Mouse (Mus musculus) C2C12 (cell line): ENCODE results near the gene Cd109. TPM values are rescaled to one million over a fixed set of nuclear protein-coding genes. Genes with fewer than 3 reads are reported as not detected.

Source experiments
- H3K27me3 ChIP-seq: one replicate; pipeline ENCODE4 v1.6.1; 2011; ENCODE audit not compliant: control insufficient read depth, insufficient read depth, insufficient read length
- H3K36me3 ChIP-seq: one replicate; pipeline ENCODE4 v1.6.1; 2011; ENCODE audit not compliant: control insufficient read depth, insufficient read depth
- H3K4me3 ChIP-seq: one replicate; pipeline ENCODE4 v1.5.1; 2011; ENCODE audit warnings: mild to moderate bottlenecking, control low read depth; ENCODE audit not compliant: poor library complexity, insufficient read depth, severe bottlenecking
- H3K79me2 ChIP-seq: one replicate; pipeline ENCODE4 v1.6.1; 2011; ENCODE audit not compliant: control insufficient read depth, insufficient read depth
- H3K79me3 ChIP-seq: one replicate; pipeline ENCODE4 v1.6.1; 2011; ENCODE audit warnings: low read depth, control low read depth
- H3ac ChIP-seq: one replicate; pipeline ENCODE3; 2011; ENCODE audit warnings: low read depth; ENCODE audit not compliant: control insufficient read depth, insufficient read length
- CEBPB ChIP-seq: IDR thresholded peaks from one replicate; pipeline ENCODE4 v1.6.1; 2011; ENCODE audit warnings: low read depth, mild to moderate bottlenecking, control low read depth, moderate library complexity
- CTCF ChIP-seq: IDR thresholded peaks from one replicate; pipeline ENCODE4 v1.5.1; 2011; ENCODE audit not compliant: control insufficient read depth, insufficient read depth, insufficient read length
- FOSL1 ChIP-seq: IDR thresholded peaks from one replicate; pipeline ENCODE4 v1.8.0; 2011; ENCODE audit warnings: mild to moderate bottlenecking, low read length; ENCODE audit not compliant: poor library complexity, insufficient read depth, severe bottlenecking
- MAX ChIP-seq: IDR thresholded peaks from one replicate; pipeline ENCODE4 v1.6.1; 2011; ENCODE audit warnings: mild to moderate bottlenecking, control low read depth
- MYOD1 ChIP-seq: IDR thresholded peaks from one replicate; pipeline ENCODE4 v1.6.1; 2011; ENCODE audit warnings: low read depth; ENCODE audit not compliant: control insufficient read depth, insufficient read length
- MYOG ChIP-seq: IDR thresholded peaks from one replicate; pipeline ENCODE4 v1.6.1; 2011; ENCODE audit not compliant: control insufficient read depth, insufficient read length; ENCODE audit errors: extremely low read depth
- USF1 ChIP-seq: IDR thresholded peaks from one replicate; pipeline ENCODE4 v1.6.1; 2011; ENCODE audit warnings: low read depth, mild to moderate bottlenecking, control low read depth, moderate library complexity
- polyA plus RNA-seq: library from polyadenylated mRNA; unstranded; fragments of >200 nt; fragmentation: generic; extraction: Trizol; gene quantifications from one replicate; pipeline ENCODE4 v1.2.1, GENCODE M21; 2012; ENCODE audit warnings: missing spikeins

The Cd109 gene
- polyA plus RNA-seq, 1 experiment: 5.9 TPM

DNA sequence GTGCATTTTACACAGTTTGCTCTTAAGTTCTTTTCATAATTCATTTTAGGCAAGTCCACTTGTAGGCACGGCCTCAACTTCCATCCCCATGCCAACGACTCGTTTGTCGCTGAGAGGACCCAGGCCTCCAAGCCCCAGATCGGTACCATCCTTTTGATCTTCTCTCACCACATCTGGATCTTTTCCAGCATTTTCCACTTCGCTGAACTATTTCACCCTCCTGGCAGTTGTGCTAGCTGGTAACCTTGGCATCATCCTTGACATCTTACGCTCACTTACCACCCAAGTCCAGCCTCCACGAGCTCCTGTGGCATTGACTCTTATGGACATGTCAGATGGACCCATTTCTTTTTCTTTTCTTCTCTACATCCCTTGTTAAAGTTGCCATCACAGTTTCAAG, 33.3 kb downstream of the Cd109 start:
- Histone ChIP-seq H3K79me3 (no peaks in the 10 kb centered on the region), H3K79me2 (no peaks in the 10 kb centered on the region), H3K36me3 (no peaks in the 10 kb centered on the region), H3K4me3 (no peak overlapping the region), H3K27me3 (no peaks in the 10 kb centered on the region), H3ac (no peak overlapping the region)
- TF ChIP-seq MYOG: no peak

DNA sequence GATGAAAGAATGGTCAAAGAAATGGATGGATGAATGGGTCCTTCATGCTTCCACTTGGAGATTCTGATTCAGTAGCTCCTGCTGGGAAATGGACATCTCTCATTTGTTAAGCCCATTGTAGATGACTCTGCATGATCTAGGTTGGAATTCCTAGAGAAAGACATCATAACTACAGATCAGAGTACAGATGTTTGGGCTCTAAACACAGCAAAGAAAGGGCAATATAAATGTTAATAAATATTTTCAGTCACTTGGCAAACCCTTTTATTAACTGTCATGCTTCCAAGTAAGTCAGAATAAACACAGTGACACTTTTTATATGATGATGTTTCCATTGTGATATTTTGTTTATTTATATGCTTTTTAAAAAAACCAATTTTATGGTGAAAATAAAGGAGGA, 34.1 kb downstream of the Cd109 start:
- Histone ChIP-seq H3K4me3 (no peak overlapping the region), H3K36me3 (no peaks in the 10 kb centered on the region), H3K79me2 (no peaks in the 10 kb centered on the region), H3K27me3 (no peaks in the 10 kb centered on the region), H3K79me3 (no peaks in the 10 kb centered on the region), H3ac (no peak overlapping the region)
- TF ChIP-seq MYOD1: no peak
- TF ChIP-seq FOSL1: no peak
- TF ChIP-seq CTCF: no peak
- TF ChIP-seq USF1: no peak
- TF ChIP-seq CEBPB: no peak

GRCm38 (mm10) chr9:78657564-78657963, 42.2 kb downstream of the Cd109 start:
- TF ChIP-seq MAX (no peak), CEBPB (peak; percentile 15)
- Histone ChIP-seq H3ac (no peak overlapping the region), H3K27me3 (no peaks in the 10 kb centered on the region), H3K4me3 (no peak overlapping the region), H3K36me3 (no peaks in the 10 kb centered on the region), H3K79me3 (peaks cover 2% of the 10 kb centered on the region), H3K79me2 (no peaks in the 10 kb centered on the region)

DNA sequence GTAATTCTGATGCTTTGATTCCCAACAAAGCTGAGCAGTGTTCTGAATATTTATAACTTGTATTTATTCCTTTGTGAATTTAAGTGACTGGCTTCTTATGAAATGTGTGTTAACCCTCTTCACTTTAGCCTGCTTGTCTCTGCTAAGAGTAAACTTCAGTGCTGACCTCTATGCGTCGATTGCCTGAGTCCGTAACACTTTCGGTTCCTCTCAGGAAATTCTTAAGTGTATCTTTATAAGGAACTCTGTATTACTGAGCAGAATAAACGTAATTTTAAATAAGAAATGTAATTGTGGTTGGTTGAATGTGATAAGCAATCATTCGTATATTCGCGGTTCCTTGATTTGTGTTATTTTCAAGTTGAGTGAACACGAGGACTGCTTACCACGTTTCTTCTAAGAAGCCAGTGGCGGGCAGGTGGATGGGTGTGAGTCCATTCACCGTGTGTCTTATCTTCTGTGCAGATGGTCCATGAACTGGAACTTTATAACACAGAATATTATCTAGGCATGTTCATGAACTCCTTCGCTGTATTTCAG, 56.2 kb downstream of the Cd109 start:
- H3K27me3 ChIP-seq: no peaks in the 10 kb centered on the region
- H3K79me2 ChIP-seq: no peaks in the 10 kb centered on the region
- TF ChIP-seq MAX (no peak), USF1 (no peak), CTCF (no peak), MYOD1 (no peak), CEBPB (no peak), MYOG (no peak), FOSL1 (no peak)
- H3ac ChIP-seq: no peak overlapping the region
- H3K79me3 ChIP-seq: no peaks in the 10 kb centered on the region
- H3K4me3 ChIP-seq: no peak overlapping the region
- no peaks in the 10 kb centered on the region for H3K36me3 ChIP-seq

DNA sequence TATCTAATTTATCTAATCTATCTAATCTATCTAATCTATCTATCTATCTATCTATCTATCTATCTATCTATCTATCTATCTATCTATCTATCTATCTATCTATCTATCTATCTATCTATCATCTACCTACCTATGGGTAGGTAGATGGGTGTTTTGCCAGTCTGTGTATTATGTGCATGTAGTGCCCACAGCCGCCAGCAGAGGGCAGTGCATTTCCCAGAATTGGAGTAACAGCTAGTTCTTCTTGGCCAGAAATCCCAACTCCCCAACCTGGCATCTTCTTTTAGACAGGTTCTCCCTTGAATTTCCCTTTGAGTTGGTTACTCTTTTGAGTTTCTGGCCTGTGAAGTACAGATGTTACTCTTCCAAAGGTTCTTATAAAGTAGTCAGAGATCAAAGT, 85.3 kb downstream of the Cd109 start:
- Histone ChIP-seq H3K4me3 (no peak overlapping the region), H3K79me2 (no peaks in the 10 kb centered on the region), H3K79me3 (no peaks in the 10 kb centered on the region), H3K36me3 (no peaks in the 10 kb centered on the region), H3K27me3 (no peaks in the 10 kb centered on the region), H3ac (no peak overlapping the region)
- TF ChIP-seq CTCF (peak; percentile 61), CEBPB (no peak)

DNA sequence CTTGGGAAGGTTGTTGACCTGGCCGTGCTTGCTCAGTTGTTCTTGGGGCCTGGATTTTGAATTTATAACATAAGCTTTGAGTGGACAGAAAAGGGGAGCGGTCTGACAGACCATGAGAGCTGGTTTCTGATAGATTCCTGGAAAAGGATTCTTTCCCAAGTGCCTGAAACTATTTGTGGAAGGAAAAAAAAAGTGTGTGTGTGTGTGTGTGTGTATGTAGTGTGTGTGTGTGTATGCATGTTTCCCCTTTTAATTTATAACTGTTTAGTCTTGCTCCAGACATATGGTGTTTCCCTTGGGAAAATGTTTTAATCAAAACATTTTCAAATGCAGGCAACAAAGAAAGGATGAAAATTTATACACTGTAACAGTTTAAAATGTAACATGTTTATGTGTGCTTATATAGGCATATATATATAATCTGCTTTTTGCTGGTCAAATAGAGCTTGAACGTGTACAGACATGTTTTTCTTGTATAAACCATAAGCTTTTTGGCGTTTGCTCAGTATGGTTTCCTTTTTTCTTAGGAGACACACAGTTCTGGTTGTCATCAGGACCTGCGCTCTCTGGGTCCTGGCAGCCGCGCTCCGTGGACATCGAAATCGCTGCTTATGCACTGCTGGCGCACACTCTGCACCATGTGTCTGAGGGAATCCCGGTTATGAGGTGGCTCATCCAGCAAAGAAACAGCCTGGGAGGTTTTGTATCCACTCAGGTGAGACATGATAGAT, 87.3 kb downstream of the Cd109 start:
- no peak overlapping the region for H3ac ChIP-seq
- no peaks in the 10 kb centered on the region for H3K36me3 ChIP-seq
- no peak for TF ChIP-seq CEBPB
- TF ChIP-seq USF1: no peak
- TF ChIP-seq CTCF: no peak

More for the DNA sequence above, 87.3 kb downstream of the Cd109 start:
- H3K27me3 ChIP-seq: no peaks in the 10 kb centered on the region
- H3K4me3 ChIP-seq: no peak overlapping the region
- no peaks in the 10 kb centered on the region for H3K79me3 ChIP-seq
- no peaks in the 10 kb centered on the region for H3K79me2 ChIP-seq
